Mouse (Mus musculus): Measurements from ENCODE around the gene Golph3. TPM values are rescaled to one million over a fixed set of nuclear protein-coding genes. Genes with fewer than 3 reads are reported as not detected.

Gene Golph3
- polyA plus RNA-seq, 1 experiment from 2014 or later, result 106 TPM

GRCm38 (mm10) chr15:12298231-12298737 is 23.0 kb upstream of the Golph3 start:
- in situ Hi-C loops (cut with MboI; ENCODE audit: low pct_unique_long_range_greater_than_20kb), result no loop called here
- DNase-seq (ENCODE audit: low read depth, low spot score) (no peak), ATAC-seq (no peak)
- H3K27me3 ChIP-seq, result no peaks in the 10 kb centered on the region
- TF ChIP-seq CTCF (IDR thresholded peaks at IDR 0.05), result peak; percentile 1
- ChIA-PET CTCF (interaction anchor here (1.2 kb wide), 1 partner anchor 30 kb away, joined by 4 read pairs; no protein-coding TSS in a partner anchor), POLR2A (no interaction called here)

- TF ChIP-seq CTCF (IDR thresholded peaks at IDR 0.05), result no peak
- CTCF ChIA-PET, result no interaction called here
- in situ Hi-C loops (cut with MboI; ENCODE audit: low pct_unique_long_range_greater_than_20kb), result no loop called here
- H3K27me3 ChIP-seq, result no peaks in the 10 kb centered on the region
- DNase-seq (ENCODE audit: low read depth, low spot score) (no peak), ATAC-seq (no peak)
- POLR2A ChIA-PET, result no interaction called here
These were observed 19.5 kb upstream of the Golph3 start for GRCm38 (mm10) chr15:12301771-12302170.

GRCm38 (mm10) chr15:12306188-12307071 is 14.8 kb upstream of the Golph3 start:
- ATAC-seq (no peak), DNase-seq (ENCODE audit: low read depth, low spot score) (no peak)
- POLR2A ChIA-PET, result no interaction called here
- H3K27me3 ChIP-seq, result no peaks in the 10 kb centered on the region
- TF ChIP-seq CTCF (IDR thresholded peaks at IDR 0.05), result no peak
- in situ Hi-C loops (cut with MboI; ENCODE audit: low pct_unique_long_range_greater_than_20kb), result no loop called here
- CTCF ChIA-PET, result interaction anchor here (2.2 kb wide), 1 partner anchor 9 kb away, joined by 7 read pairs; no protein-coding TSS in a partner anchor

GRCm38 (mm10) chr15:12307114-12307513 is 14.1 kb upstream of the Golph3 start:
- no peak for TF ChIP-seq CTCF (IDR thresholded peaks at IDR 0.05)
- DNase-seq (ENCODE audit: low read depth, low spot score) (no peak), ATAC-seq (no peak)

GRCm38 (mm10) chr15:12308539-12308938 is 12.7 kb upstream of the Golph3 start:
- no peaks in the 10 kb centered on the region for H3K27me3 ChIP-seq
- in situ Hi-C loops (cut with MboI; ENCODE audit: low pct_unique_long_range_greater_than_20kb), result no loop called here
- POLR2A ChIA-PET, result no interaction called here
- CTCF ChIA-PET, result no interaction called here
- DNase-seq (ENCODE audit: low read depth, low spot score) (no peak), ATAC-seq (no peak)
- no peak for TF ChIP-seq CTCF (IDR thresholded peaks at IDR 0.05)

More at GRCm38 (mm10) chr15:12307114-12307513, 14.1 kb upstream of the Golph3 start:
- no peaks in the 10 kb centered on the region for H3K27me3 ChIP-seq
- ChIA-PET POLR2A (no interaction called here), CTCF (no interaction called here)
- in situ Hi-C loops (cut with MboI; ENCODE audit: low pct_unique_long_range_greater_than_20kb), result no loop called here

- ChIA-PET POLR2A (no interaction called here), CTCF (no interaction called here)
- no peak for TF ChIP-seq CTCF (IDR thresholded peaks at IDR 0.05)
- DNase-seq (ENCODE audit: low read depth, low spot score), result no peak
- ATAC-seq, result no peak
- in situ Hi-C loops (cut with MboI; ENCODE audit: low pct_unique_long_range_greater_than_20kb), result no loop called here
- H3K27me3 ChIP-seq, result no peaks in the 10 kb centered on the region
These were observed 10.6 kb upstream of the Golph3 start for GRCm38 (mm10) chr15:12310676-12311075.

GRCm38 (mm10) chr15:12311465-12311864 is 9.8 kb upstream of the Golph3 start:
- ChIA-PET POLR2A (no interaction called here), CTCF (no interaction called here)
- ATAC-seq, result no peak
- TF ChIP-seq CTCF (IDR thresholded peaks at IDR 0.05), result no peak
- no peaks in the 10 kb centered on the region for H3K27me3 ChIP-seq
- in situ Hi-C loops (cut with MboI; ENCODE audit: low pct_unique_long_range_greater_than_20kb), result no loop called here
- no peak for DNase-seq (ENCODE audit: low read depth, low spot score)

GRCm38 (mm10) chr15:12313255-12313654 is 8.0 kb upstream of the Golph3 start:
- POLR2A ChIA-PET, result no interaction called here
- no peak for TF ChIP-seq CTCF (IDR thresholded peaks at IDR 0.05)
- in situ Hi-C loops (cut with MboI; ENCODE audit: low pct_unique_long_range_greater_than_20kb), result no loop called here
- CTCF ChIA-PET, result no interaction called here
- no peak for ATAC-seq
- H3K27me3 ChIP-seq, result no peaks in the 10 kb centered on the region
- no peak for DNase-seq (ENCODE audit: low read depth, low spot score)

GRCm38 (mm10) chr15:12314584-12314983 is 6.7 kb upstream of the Golph3 start:
- DNase-seq (ENCODE audit: low read depth, low spot score) (no peak), ATAC-seq (no peak)
- ChIA-PET CTCF (interaction anchor here (1.7 to 2.3 kb wide), 2 partner anchors 10 kb away, joined by 4 to 7 read pairs; no protein-coding TSS in a partner anchor), POLR2A (no interaction called here)
- TF ChIP-seq CTCF (IDR thresholded peaks at IDR 0.05), result no peak
- no peaks in the 10 kb centered on the region for H3K27me3 ChIP-seq
- in situ Hi-C loops (cut with MboI; ENCODE audit: low pct_unique_long_range_greater_than_20kb), result no loop called here

GRCm38 (mm10) chr15:12315996-12316395 is 5.3 kb upstream of the Golph3 start:
- CTCF ChIA-PET, result interaction anchor here (1.7 to 2.3 kb wide), 2 partner anchors 8 to 11 kb away, joined by 4 to 7 read pairs; no protein-coding TSS in a partner anchor
- TF ChIP-seq CTCF (IDR thresholded peaks at IDR 0.05), result no peak
- H3K27me3 ChIP-seq, result no peaks in the 10 kb centered on the region
- in situ Hi-C loops (cut with MboI; ENCODE audit: low pct_unique_long_range_greater_than_20kb), result no loop called here
- POLR2A ChIA-PET, result no interaction called here
- no peak for DNase-seq (ENCODE audit: low read depth, low spot score)
- no peak for ATAC-seq

- in situ Hi-C loops (cut with MboI; ENCODE audit: low pct_unique_long_range_greater_than_20kb), result no loop called here
- CTCF ChIA-PET, result no interaction called here
- H3K27me3 ChIP-seq, result no peaks in the 10 kb centered on the region
- DNase-seq (ENCODE audit: low read depth, low spot score) (no peak), ATAC-seq (no peak)
- POLR2A ChIA-PET, result no interaction called here
- TF ChIP-seq CTCF (IDR thresholded peaks at IDR 0.05), result no peak
These were observed 4.0 kb upstream of the Golph3 start for GRCm38 (mm10) chr15:12317290-12317689.
